Mouse (Mus musculus) gastrocnemius, adult 8-10 months (tissue): ENCODE results near the gene Galns. TPM values are rescaled to one million over a fixed set of nuclear protein-coding genes. Genes with fewer than 3 reads are reported as not detected.

Experiments used
- DNase-seq, 2 experiments: peaks; one replicate each; pipeline ENCODE4 v3.0.0; 2022; ENCODE audit warnings: low spot score in 2 of 2
- microRNA-seq: library from miRNA; unstranded; fragments of <30 nt; microRNA quantifications from one replicate; pipeline ENCODE4 v1.2.0, GENCODE M21; 2022
- total RNA-seq, 4 experiments: library from RNA; stranded (reverse); gene quantifications; 2 replicates each; pipeline ENCODE4 v1.2.4; 2022

Galns gene
- total RNA-seq, 4 experiments from 2014 or later = 0.92 to 0.96 (median 0.93) TPM

- DNase-seq = no peak
Observed at GRCm38 (mm10) chr8:122546066-122546755, 65.1 kb downstream of the Galns start.

GRCm38 (mm10) chr8:122544138-122544537 is 67.1 kb downstream of the Galns start:
- no peak for DNase-seq

GRCm38 (mm10) chr8:122538310-122539076 is 72.8 kb downstream of the Galns start:
- no peak for DNase-seq

- DNase-seq = no peak
Observed at GRCm38 (mm10) chr8:122537812-122538211, 73.5 kb downstream of the Galns start.

- no peak for DNase-seq
Observed at GRCm38 (mm10) chr8:122537033-122537432, 74.2 kb downstream of the Galns start.

- DNase-seq = no peak
Observed at GRCm38 (mm10) chr8:122531312-122531711, 80.0 kb downstream of the Galns start.

- DNase-seq = no peak
Observed at GRCm38 (mm10) chr8:122529159-122529558, 82.1 kb downstream of the Galns start.

Small RNA genes lying within 50 kb of the gene (microRNA-seq; reads per million reads assigned to microRNA genes)
- gene Mir6396 = not detected

Other genes with a start within 250 kb of the Galns start
- 10 to 100 TPM; 22.9 to 30.7 (median 25.8) TPM for gene Zc3h18, start 234.9 kb downstream of the Galns start, total RNA-seq
- not detected for gene Il17c, start 189.4 kb downstream of the Galns start, total RNA-seq
- 1 to 10 TPM; 3.8 to 8.6 (median 5.7) TPM for gene Cyba, start 178.5 kb downstream of the Galns start, total RNA-seq
- 1 to 10 TPM; 3.4 to 5.5 (median 4.8) TPM for gene Mvd, start 168.0 kb downstream of the Galns start, total RNA-seq
- 10 to 100 TPM in 3 of 4 experiments, 1 to 10 TPM in 1; 8.9 to 15.4 (median 13.7) TPM for gene Snai3, start 150.7 kb downstream of the Galns start, total RNA-seq
- gene Rnf166, start 135.4 kb downstream of the Galns start, total RNA-seq = 10 to 100 TPM; 29.9 to 37.5 (median 32.4) TPM
- gene Ctu2, start 135.3 kb downstream of the Galns start, total RNA-seq = 1 to 10 TPM; 6.1 to 7.2 (median 6.7) TPM
- 10 to 100 TPM; 11.7 to 14.4 (median 13.9) TPM for gene Piezo1, start 60.1 kb downstream of the Galns start, total RNA-seq
- 1 to 10 TPM in 1 of 4 experiments, under 1 TPM in 3; 0.47 to 1.0 (median 0.83) TPM for gene Cdt1, start 43.4 kb downstream of the Galns start, total RNA-seq
- 10 to 100 TPM; 42.7 to 49.4 (median 45.2) TPM for gene Aprt, start 34.6 kb downstream of the Galns start, total RNA-seq
- gene Trappc2l, start 177 bp upstream of the Galns start, total RNA-seq = 10 to 100 TPM; 38.7 to 49.7 (median 44.0) TPM
- gene Pabpn1l, start 11.3 kb upstream of the Galns start, total RNA-seq = under 1 TPM in 1 of 4 experiments, not detected in 3; 0.27 TPM
- gene Cbfa2t3, start 87.6 kb upstream of the Galns start, total RNA-seq = 10 to 100 TPM; 12.3 to 22.0 (median 17.2) TPM
- gene Acsf3, start 164.0 kb upstream of the Galns start, total RNA-seq = 10 to 100 TPM; 10.5 to 13.1 (median 11.5) TPM
- 10 to 100 TPM; 17.7 to 29.9 (median 21.9) TPM for gene Cdh15, start 236.5 kb upstream of the Galns start, total RNA-seq